Mouse (Mus musculus) lung, postnatal 10 days (tissue): ENCODE measurements around the gene Ccar1.
"Not testable (repeated sequence)": the region's sequence is repeated elsewhere in the genome, so short reads cannot be mapped to it uniquely, and the experiment has no call there.

ENCODE experiments used
- DNase-seq: peaks from one replicate; pipeline ENCODE4 v3.0.0; 2021

Gene Ccar1

GRCm38 (mm10) chr10:62724936-62725335, 67.2 kb downstream of the Ccar1 start:
- peak; percentile 53 for DNase-seq

GRCm38 (mm10) chr10:62722701-62723100, 69.4 kb downstream of the Ccar1 start:
- no peak for DNase-seq

DNA sequence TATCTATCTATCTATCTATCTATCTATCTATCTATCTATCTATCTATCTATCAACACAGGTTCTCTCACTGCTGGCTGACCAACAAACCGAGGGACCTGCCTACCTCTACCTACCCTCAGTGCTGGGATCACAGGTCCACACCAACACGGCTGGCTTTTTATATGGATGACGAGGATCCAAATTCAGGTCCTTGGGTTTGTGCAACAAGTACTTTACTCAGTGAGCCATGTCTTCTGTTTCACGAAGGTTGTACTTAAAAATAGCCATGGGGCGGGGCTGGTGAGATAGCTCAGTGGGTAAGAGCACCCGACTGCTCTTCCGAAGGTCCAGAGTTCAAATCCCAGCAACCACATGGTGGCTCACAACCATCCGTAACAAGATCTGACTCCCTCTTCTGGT, 71.5 kb downstream of the Ccar1 start:
- DNase-seq: not testable (repeated sequence)

- no peak for DNase-seq
Measured at GRCm38 (mm10) chr10:62713457-62713856, 78.6 kb downstream of the Ccar1 start.

DNA sequence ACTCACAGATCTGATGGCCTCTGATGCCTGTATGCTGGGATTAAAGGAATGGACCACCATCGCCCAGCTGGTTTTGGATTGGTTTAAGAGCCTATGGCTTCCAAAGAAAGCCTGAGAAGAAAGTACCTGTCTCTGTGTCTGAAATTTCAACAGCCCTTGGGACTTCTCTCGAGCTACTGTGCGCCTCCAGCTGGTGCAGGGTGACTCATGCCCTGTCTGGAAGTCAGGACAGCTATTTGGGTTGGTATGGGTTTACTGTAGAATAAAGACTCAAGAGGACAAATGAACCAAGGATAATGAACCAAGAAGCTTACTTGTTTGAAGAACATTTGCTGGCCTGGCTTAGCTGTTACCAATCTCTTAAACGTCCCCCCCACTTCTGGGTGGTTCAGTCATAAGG, 88.5 kb downstream of the Ccar1 start:
- no peak for DNase-seq

GRCm38 (mm10) chr10:62702436-62702835, 89.7 kb downstream of the Ccar1 start:
- no peak for DNase-seq
